Mouse (Mus musculus) cerebellum, adult 2 months (tissue): ENCODE measurements around the gene Gm45799.

Experiments used
- CTCF ChIP-seq: fragments of 200-500 bp; IDR thresholded peaks from 2 replicates; pipeline ENCODE4 v1.5.1; 2011; ENCODE audit warnings: low read depth, mild to moderate bottlenecking, control low read depth, low read length, moderate library complexity, borderline replicate concordance; ENCODE audit not compliant: insufficient read depth
- POLR2A ChIP-seq: fragments of 200-500 bp; IDR thresholded peaks from 2 replicates; pipeline ENCODE4 v1.6.1; 2011; ENCODE audit warnings: low read length, control low read depth, borderline replicate concordance; ENCODE audit not compliant: insufficient read depth

DNA sequence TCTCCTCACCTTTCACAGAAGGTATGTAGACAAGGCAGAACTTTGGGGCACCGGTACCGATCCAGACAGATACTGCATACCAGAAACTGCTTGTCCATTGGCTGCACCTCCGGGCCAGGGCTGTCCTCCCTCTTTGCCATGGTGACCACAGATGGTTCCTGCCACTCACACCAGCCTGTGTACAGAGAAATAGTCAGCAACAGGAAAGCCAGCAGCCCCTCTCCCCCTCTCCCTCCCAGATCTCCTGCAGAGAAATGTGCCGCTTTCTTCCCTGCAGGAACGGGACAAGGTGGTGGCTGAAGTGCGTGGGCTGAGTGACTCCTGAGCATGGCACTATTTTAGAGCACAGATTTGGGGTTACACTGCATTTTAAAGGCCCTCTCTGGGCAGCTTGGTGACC lies 15.0 kb upstream of the Gm45799 start:
- no peak for TF ChIP-seq CTCF
- 0 out of 2 replicates have a peak, but pooled peaks have one; percentile 12 for TF ChIP-seq POLR2A
